Mouse (Mus musculus): Measurements from ENCODE around the gene Aloxe3.

DNA sequence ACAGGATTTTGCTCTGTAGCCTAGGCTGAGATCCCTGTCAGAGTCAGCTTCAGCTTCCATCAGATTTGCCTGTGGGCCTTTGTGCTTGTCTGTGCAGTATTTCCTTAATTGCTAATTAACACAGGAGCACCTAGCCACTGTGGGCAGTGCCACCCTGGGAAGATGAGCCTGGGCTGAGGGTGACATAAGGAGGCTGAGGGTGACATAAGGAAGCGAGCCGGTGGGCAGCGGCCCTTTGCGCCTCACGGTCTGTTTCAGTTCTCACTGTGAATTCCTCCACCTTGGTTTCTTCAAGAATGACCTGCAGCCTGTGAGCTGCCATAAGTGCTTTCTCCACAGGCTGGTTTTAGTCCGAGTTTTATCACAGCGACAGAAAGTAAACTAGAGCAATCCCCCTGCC is 44.1 kb upstream of the Aloxe3 start:
- TF ChIP-seq CTCF (IDR thresholded peaks at IDR 0.05; ENCODE audit: borderline replicate concordance, insufficient read depth, low read depth, low read length): no peak
- TF ChIP-seq POLR2A (IDR thresholded peaks at IDR 0.05; ENCODE audit: borderline replicate concordance, insufficient read depth, low read length): no peak

Data from cerebellum, adult 2 months (tissue).